Mouse (Mus musculus): Measurements from ENCODE around the gene Myl6b.

GRCm38 (mm10) chr10:128455280-128455679, 43.2 kb downstream of the Myl6b start:
- TF ChIP-seq POLR2A (IDR thresholded peaks at IDR 0.05; ENCODE audit: borderline replicate concordance, extremely low read depth, insufficient read depth, insufficient read length, poor library complexity, severe bottlenecking) (no peak), CTCF (IDR thresholded peaks at IDR 0.05; ENCODE audit: borderline replicate concordance, extremely low read depth, insufficient read depth, insufficient read length) (peak; percentile 56; the same call in 1 of the 2 replicates)
